Mouse (Mus musculus) layer of hippocampus, postnatal 25 days (tissue): ENCODE results near the gene Rfx7. TPM values are rescaled to one million over a fixed set of nuclear protein-coding genes. Genes with fewer than 3 reads are reported as not detected.
"Not testable (repeated sequence)": the region's sequence is repeated elsewhere in the genome, so short reads cannot be mapped to it uniquely, and the experiment has no call there.

Experiments
- DNase-seq, 2 experiments: peaks; one replicate each; pipeline ENCODE4 v3.0.0; 2022; ENCODE audit warnings: mixed read lengths in 2 of 2, low spot score in 1 of 2; ENCODE audit errors: extremely low spot score in 1 of 2
- total RNA-seq, 2 experiments: library from RNA; stranded (reverse); gene quantifications; 2 replicates each; pipeline ENCODE4 v1.2.3; 2021

The Rfx7 gene
- total RNA-seq, 2 experiments from 2014 or later = 20.2 to 24.8 TPM

- no peak for DNase-seq
These were observed 3.4 kb downstream of the Rfx7 start for GRCm38 (mm10) chr9:72535394-72535793.

GRCm38 (mm10) chr9:72537086-72537485 lies 5.0 kb downstream of the Rfx7 start:
- DNase-seq = no peak

GRCm38 (mm10) chr9:72543590-72543989 lies 11.6 kb downstream of the Rfx7 start:
- no peak for DNase-seq

- no peak for DNase-seq
These were observed 26.7 kb downstream of the Rfx7 start for GRCm38 (mm10) chr9:72558780-72559179.

GRCm38 (mm10) chr9:72560316-72560715 lies 28.3 kb downstream of the Rfx7 start:
- DNase-seq = no peak

- DNase-seq = no peak
These were observed 31.2 kb downstream of the Rfx7 start for GRCm38 (mm10) chr9:72563277-72563676.

GRCm38 (mm10) chr9:72567116-72567515 lies 35.1 kb downstream of the Rfx7 start:
- DNase-seq = no peak

- no peak for DNase-seq
These were observed 48.2 kb downstream of the Rfx7 start for GRCm38 (mm10) chr9:72580216-72580615.

GRCm38 (mm10) chr9:72590861-72591260 lies 58.8 kb downstream of the Rfx7 start:
- no peak for DNase-seq

- DNase-seq = no peak
These were observed 60.0 kb downstream of the Rfx7 start for GRCm38 (mm10) chr9:72592016-72592415.

- DNase-seq = not testable (repeated sequence)
These were observed 62.6 kb downstream of the Rfx7 start for GRCm38 (mm10) chr9:72594656-72595055.

- DNase-seq = no peak
These were observed 68.1 kb downstream of the Rfx7 start for GRCm38 (mm10) chr9:72600142-72600541.

- DNase-seq = no peak
These were observed 77.7 kb downstream of the Rfx7 start for GRCm38 (mm10) chr9:72609771-72610170.

- no peak for DNase-seq
These were observed 81.8 kb downstream of the Rfx7 start for GRCm38 (mm10) chr9:72613884-72614283.

- DNase-seq = no peak
These were observed 82.9 kb downstream of the Rfx7 start for GRCm38 (mm10) chr9:72614786-72615480.

GRCm38 (mm10) chr9:72618037-72618436 lies 86.0 kb downstream of the Rfx7 start:
- no peak for DNase-seq

GRCm38 (mm10) chr9:72623605-72624004 lies 91.6 kb downstream of the Rfx7 start:
- no peak for DNase-seq

GRCm38 (mm10) chr9:72627598-72627997 lies 95.6 kb downstream of the Rfx7 start:
- no peak for DNase-seq

- DNase-seq = no peak
These were observed 96.6 kb downstream of the Rfx7 start for GRCm38 (mm10) chr9:72628591-72628990.

- no peak for DNase-seq
These were observed 100.2 kb downstream of the Rfx7 start for GRCm38 (mm10) chr9:72632198-72632597.

- DNase-seq = no peak
These were observed 103.1 kb downstream of the Rfx7 start for GRCm38 (mm10) chr9:72635134-72635533.

GRCm38 (mm10) chr9:72636547-72636946 lies 104.5 kb downstream of the Rfx7 start:
- DNase-seq = no peak

- DNase-seq = no peak
These were observed 105.2 kb downstream of the Rfx7 start for GRCm38 (mm10) chr9:72637243-72637642.
